Mouse (Mus musculus): Measurements from ENCODE around the gene Gm10721. TPM values are rescaled to one million over a fixed set of nuclear protein-coding genes. Genes with fewer than 3 reads are reported as not detected.
"Not testable (repeated sequence)": the region's sequence is repeated elsewhere in the genome, so short reads cannot be mapped to it uniquely, and the experiment has no call there.

Gene Gm10721
- total RNA-seq, 2 experiments from 2014 or later = 1.1 TPM; not detected in 1

GRCm38 (mm10) chr9:3025653-3026052 lies 12.7 kb downstream of the Gm10721 start:
- peak; percentile 65 for DNase-seq

DNA sequence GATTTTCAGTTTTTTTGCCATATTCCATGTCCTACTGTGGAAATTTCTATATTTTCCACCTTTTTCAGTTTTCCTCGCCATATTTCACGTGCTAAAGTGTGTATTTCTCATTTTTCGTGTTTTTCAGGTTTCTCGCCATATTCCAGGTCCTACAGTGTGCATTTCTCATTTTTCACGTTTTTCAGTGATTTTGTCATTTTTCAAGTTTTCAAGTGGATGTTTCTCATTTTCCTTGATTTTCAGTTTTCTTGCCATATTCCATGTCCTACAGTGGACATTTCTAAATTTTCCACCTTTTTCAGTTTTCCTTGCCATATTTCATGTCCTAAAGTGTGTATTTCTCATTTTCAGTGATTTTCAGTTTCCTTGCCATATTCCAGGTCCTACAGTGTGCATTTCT lies 13.2 kb downstream of the Gm10721 start:
- not testable (repeated sequence) for DNase-seq

DNA sequence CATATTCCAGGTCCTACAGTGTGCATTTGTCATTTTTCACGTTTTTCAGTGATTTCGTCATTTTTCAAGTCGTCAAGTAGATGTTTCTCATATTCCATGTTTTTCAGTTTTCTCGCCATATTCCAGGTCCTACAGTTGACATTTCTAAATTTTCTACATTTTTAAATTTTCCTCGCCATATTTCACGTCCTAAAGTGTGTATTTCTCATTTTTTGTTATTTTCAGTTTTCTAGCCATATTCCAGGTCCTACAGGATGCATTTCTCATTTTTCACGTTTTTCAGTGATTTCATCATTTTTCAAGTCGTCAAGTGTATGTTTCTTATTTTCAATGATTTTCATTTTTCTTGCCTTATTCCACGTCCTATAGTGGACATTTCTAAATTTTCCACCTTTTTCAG lies 13.8 kb downstream of the Gm10721 start:
- peak; percentile 3 for DNase-seq

DNA sequence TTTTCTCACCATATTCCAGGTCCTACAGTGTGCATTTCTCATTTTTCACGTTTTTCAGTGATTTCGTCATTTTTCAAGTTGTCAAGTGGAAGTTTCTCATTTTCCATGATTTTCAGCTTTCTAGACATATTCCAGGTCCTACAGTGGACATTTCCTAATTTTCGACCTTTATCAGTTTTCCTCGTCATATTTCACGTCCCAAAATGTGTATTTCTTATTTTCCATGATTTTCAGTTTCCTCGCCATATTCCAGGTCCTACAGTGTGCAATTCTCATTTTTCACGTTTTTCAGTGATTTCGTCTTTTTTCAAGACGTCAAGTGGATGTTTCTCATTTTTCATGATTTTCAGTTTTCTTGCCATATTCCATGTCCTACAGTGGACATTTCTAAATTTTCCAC lies 14.3 kb downstream of the Gm10721 start:
- not testable (repeated sequence) for DNase-seq

DNA sequence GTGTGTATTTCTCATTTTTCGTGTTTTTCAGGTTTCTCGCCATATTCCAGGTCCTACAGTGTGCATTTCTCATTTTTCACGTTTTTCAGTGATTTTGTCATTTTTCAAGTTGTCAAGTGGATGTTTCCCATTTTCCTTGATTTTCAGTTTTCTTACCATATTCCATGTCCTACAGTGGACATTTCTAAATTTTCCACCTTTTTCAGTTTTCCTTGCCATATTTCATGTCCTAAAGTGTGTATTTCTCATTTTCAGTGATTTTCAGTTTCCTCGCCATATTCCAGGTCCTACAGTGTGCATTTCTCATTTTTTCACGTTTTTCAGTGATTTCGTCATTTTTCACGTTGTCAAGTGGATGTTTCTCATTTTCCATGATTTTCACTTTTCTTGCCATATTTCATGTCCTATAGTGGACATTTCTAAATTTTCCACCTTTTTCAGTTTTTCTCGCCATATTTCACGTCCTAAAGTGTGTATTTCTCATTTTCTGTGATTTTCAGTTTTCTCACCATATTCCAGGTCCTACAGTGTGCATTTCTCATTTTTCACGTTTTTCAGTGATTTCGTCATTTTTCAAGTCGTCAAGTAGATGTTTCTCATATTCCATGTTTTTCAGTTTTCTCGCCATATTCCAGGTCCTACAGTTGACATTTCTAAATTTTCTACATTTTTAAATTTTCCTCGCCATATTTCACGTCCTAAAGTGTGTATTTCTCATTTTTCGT lies 16.5 kb downstream of the Gm10721 start:
- peak; percentile 29 for DNase-seq

GRCm38 (mm10) chr9:3030677-3031318 lies 17.9 kb downstream of the Gm10721 start:
- not testable (repeated sequence) for DNase-seq

DNA sequence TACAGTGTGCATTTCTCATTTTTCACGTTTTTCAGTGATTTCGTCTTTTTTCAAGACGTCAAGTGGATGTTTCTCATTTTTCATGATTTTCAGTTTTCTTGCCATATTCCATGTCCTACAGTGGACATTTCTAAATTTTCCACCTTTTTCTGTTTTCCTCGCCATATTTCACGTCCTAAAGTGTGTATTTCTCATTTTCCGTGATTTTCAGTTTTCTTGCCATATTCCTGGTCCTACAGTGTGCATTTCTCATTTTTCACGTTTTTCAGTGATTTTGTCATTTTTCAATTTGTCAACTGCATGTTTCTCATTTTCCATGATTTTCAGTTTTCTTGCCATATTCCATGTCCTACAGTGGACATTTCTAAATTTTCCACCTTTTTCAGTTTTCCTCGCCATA lies 21.4 kb downstream of the Gm10721 start, which contains the start of gene Gm17535:
Gene Gm17535 (plus strand): TSS at position 301 of the 400 bp plus-strand sequence.
- DNase-seq = not testable (repeated sequence)

DNA sequence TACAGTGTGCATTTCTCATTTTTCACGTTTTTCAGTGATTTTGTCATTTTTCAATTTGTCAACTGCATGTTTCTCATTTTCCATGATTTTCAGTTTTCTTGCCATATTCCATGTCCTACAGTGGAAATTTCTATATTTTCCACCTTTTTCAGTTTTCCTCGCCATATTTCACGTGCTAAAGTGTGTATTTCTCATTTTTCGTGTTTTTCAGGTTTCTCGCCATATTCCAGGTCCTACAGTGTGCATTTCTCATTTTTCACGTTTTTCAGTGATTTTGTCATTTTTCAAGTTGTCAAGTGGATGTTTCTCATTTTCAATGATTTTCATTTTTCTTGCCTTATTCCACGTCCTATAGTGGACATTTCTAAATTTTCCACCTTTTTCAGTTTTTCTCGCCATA lies 23.6 kb downstream of the Gm10721 start, which contains the start of gene Gm10715:
Gene Gm10715 (plus strand): TSS at position 301 of the 400 bp plus-strand sequence.
- DNase-seq = not testable (repeated sequence)

GRCm38 (mm10) chr9:3038161-3038560 lies 25.2 kb downstream of the Gm10721 start:
- not testable (repeated sequence) for DNase-seq

Small RNA genes lying within 50 kb of the gene (microRNA-seq; reads per million reads assigned to microRNA genes)
- not detected for gene Mir101c

Other genes with a start within 250 kb of the Gm10721 start
- not detected for gene Gm10722, start 12.2 kb upstream of the Gm10721 start, total RNA-seq (2021)
- 1 to 10 TPM in 1 of 2 experiments, not detected in 1; 1.1 TPM for gene Gm11168, start 9.8 kb upstream of the Gm10721 start, total RNA-seq (2021)
- not detected for gene Gm10720, start 2.5 kb downstream of the Gm10721 start, total RNA-seq (2021)
- gene Gm10719, start 4.3 kb downstream of the Gm10721 start, total RNA-seq (2021) = 1 to 10 TPM; 1.3 to 1.7 TPM
- gene Gm10718, start 10.4 kb downstream of the Gm10721 start, total RNA-seq (2021) = 1 to 10 TPM; 1.4 to 3.2 TPM
- 1 to 10 TPM in 1 of 2 experiments, under 1 TPM in 1; 0.57 to 1.8 TPM for gene Gm10717, start 12.3 kb downstream of the Gm10721 start, total RNA-seq (2021)
- gene Gm17535, start 21.5 kb downstream of the Gm10721 start, total RNA-seq (2021) = not detected
- not detected for gene Gm10715, start 23.7 kb downstream of the Gm10721 start, total RNA-seq (2021)

All from adrenal gland, postnatal 10 days (tissue).